Mouse (Mus musculus) liver, embryonic 12.5 days (tissue): ENCODE data around the gene Runx3. TPM values are rescaled to one million over a fixed set of nuclear protein-coding genes. Genes with fewer than 3 reads are reported as not detected.
A peak's percentile ranks its signal among the peaks of the same experiment; 100 is the strongest.

Experiments
- ATAC-seq: fragments of 200-750 bp; cut with Nextera tagmentation; 2 replicates; pipeline ENCODE4 v1.8.0; 2017; ENCODE audit warnings: moderate number of reproducible peaks, mild to moderate bottlenecking, moderate library complexity
- H3K27ac ChIP-seq: fragments of 300-500 bp; sonication (generic); 2 replicates; pipeline ENCODE4 v1.5.1; 2016; ENCODE audit warnings: mild to moderate bottlenecking
- H3K27me3 ChIP-seq: fragments of 300-500 bp; sonication (generic); replicated peaks from 2 replicates; pipeline ENCODE4 v1.6.1; 2016; ENCODE audit warnings: mild to moderate bottlenecking, moderate library complexity
- H3K36me3 ChIP-seq: fragments of 300-500 bp; sonication (generic); 2 replicates; pipeline ENCODE4 v1.6.1; 2016; ENCODE audit warnings: mild to moderate bottlenecking, moderate library complexity
- H3K4me1 ChIP-seq: fragments of 300-500 bp; sonication (generic); 2 replicates; pipeline ENCODE4 v1.6.1; 2016
- H3K4me2 ChIP-seq: fragments of 300-500 bp; sonication (generic); 2 replicates; pipeline ENCODE4 v1.6.1; 2016; ENCODE audit warnings: mild to moderate bottlenecking, moderate library complexity
- H3K4me3 ChIP-seq: fragments of 300-500 bp; sonication (generic); 2 replicates; pipeline ENCODE4 v1.5.1; 2016; ENCODE audit warnings: mild to moderate bottlenecking, moderate library complexity
- H3K9ac ChIP-seq: fragments of 300-500 bp; sonication (generic); 2 replicates; pipeline ENCODE4 v1.6.1; 2016; ENCODE audit warnings: mild to moderate bottlenecking, moderate library complexity
- H3K9me3 ChIP-seq: fragments of 300-500 bp; sonication (generic); replicated peaks from 2 replicates; pipeline ENCODE4 v1.6.1; 2016; ENCODE audit warnings: mild to moderate bottlenecking, moderate library complexity
- WGBS: fragments of 180-500 bp; shearing (Covaris S2); methylation state at CpG from one replicate; pipeline ENCODE4 v1.1.7; 2016; ENCODE audit not compliant: insufficient replicate concordance; 5-methylcytosine and 5-hydroxymethylcytosine counted together
- polyA plus RNA-seq: library from polyadenylated mRNA; unstranded; fragments of >200 nt; fragmentation: Nextera tagmentation; extraction: Ambion mirVana; gene quantifications from 2 replicates; pipeline ENCODE4 v1.2.1, GENCODE M21; 2016

Gene Runx3
- 0.51 and 0.54 TPM in 2 replicates for polyA plus RNA-seq

DNA sequence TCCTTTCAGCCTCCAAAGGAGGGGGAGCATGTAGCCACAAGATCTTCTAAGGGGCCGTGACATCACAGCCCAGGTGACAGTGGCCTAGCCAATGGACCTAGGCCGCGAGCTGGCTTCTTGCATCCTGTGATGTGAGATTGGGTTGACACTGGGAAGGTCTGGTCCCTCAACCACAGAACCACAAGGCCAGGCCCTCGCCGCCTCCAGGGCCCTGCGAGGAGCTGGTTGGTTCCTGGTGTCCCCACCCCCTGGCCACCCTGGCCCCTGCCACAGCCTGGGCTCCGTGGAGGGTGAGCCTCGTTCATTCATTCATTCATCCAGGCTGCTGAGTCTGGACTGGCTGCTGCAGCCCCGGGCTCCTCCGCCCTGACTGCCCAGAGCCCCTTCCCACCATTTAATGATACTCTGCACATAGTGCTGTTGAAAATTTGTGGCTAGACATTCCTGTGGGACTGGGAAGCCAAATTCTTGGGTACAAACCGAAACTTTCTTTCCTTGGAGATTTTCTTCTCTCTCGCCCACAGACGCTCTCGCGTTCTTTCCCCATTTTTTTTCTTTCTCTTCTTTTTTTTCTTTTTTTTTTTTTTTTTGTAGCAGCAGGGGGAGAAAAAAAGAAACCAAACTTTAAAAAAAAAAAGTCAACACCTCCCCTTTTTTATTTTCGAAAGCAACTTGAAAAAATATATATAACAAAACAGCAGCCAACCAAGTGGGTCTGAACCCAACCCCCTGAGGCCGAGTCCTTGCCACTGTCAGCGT lies at the start of gene Runx3:
Gene Runx3 (plus strand): TSS at position 311 of the 759 bp plus-strand sequence.
- peaks cover 9% of the 10 kb centered on the region; the same call in 1 of the 2 replicates for H3K27me3 ChIP-seq
- peak within 1 kb of the TSS; percentile 24; the same call in 1 of the 2 replicates for H3K4me2 ChIP-seq
- peak; percentile 69 for ATAC-seq
- 50% methylated on average over 18 of the region's 18 CpGs for WGBS
- H3K36me3 ChIP-seq = no peaks in the 10 kb centered on the region
- H3K9me3 ChIP-seq = no peaks in the 10 kb centered on the region
- no peak within 1 kb of the TSS for H3K9ac ChIP-seq
- no peaks in the 10 kb centered on the region for H3K4me1 ChIP-seq
- no peak within 1 kb of the TSS for H3K27ac ChIP-seq
- H3K4me3 ChIP-seq = no peak within 1 kb of the TSS

GRCm38 (mm10) chr4:135072671-135073070 lies 47.8 kb upstream of the Runx3 start:
- H3K4me1 ChIP-seq = peaks cover 21% of the 10 kb centered on the region
- H3K9ac ChIP-seq = no peak overlapping the region
- 63% methylated on average over 6 of the region's 6 CpGs for WGBS
- no peak for ATAC-seq
- H3K36me3 ChIP-seq = no peaks in the 10 kb centered on the region
- 0 out of 2 replicates have a peak, but pooled peaks cover 15% of the 10 kb centered on the region for H3K27me3 ChIP-seq
- no peak overlapping the region for H3K4me2 ChIP-seq
- no peak overlapping the region for H3K4me3 ChIP-seq
- H3K27ac ChIP-seq = no peak overlapping the region
- H3K9me3 ChIP-seq = no peaks in the 10 kb centered on the region

DNA sequence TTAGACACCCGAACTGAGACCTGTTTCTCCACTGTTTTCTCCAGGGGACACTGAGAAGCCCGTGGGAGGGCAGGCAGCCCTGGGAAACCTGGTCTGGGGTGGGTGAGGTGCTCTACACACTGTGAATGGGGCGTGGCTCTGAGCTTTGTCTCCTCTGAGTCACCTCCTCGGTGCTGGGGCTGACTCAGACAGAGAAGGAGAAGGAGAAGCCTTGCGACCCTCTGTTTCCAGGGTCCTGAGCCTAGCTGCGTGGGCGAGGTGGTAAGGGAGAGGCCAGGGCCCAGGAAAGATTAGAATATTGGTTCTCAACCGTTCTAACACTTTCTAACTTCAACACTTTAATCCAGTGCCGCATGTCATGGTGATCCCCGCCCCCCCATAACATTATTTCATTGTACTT lies 46.9 kb upstream of the Runx3 start:
- Histone ChIP-seq H3K4me2 (no peak overlapping the region), H3K36me3 (no peaks in the 10 kb centered on the region), H3K4me3 (no peak overlapping the region), H3K9me3 (no peaks in the 10 kb centered on the region), H3K27me3 (0 out of 2 replicates have a peak, but pooled peaks cover 18% of the 10 kb centered on the region), H3K4me1 (peaks cover 21% of the 10 kb centered on the region), H3K9ac (no peak overlapping the region), H3K27ac (no peak overlapping the region)
- 38% methylated on average over 10 of the region's 10 CpGs for WGBS
- no peak for ATAC-seq

- Histone ChIP-seq H3K27ac (no peak overlapping the region), H3K36me3 (no peaks in the 10 kb centered on the region), H3K9ac (no peak overlapping the region), H3K4me2 (no peak overlapping the region), H3K9me3 (no peaks in the 10 kb centered on the region), H3K4me3 (no peak overlapping the region), H3K4me1 (peaks cover 18% of the 10 kb centered on the region; the same call in 1 of the 2 replicates), H3K27me3 (0 out of 2 replicates have a peak, but pooled peaks cover 18% of the 10 kb centered on the region)
- WGBS = 41% methylated on average over 4 of the region's 4 CpGs
- no peak for ATAC-seq
Measured at GRCm38 (mm10) chr4:135074646-135075045, 45.8 kb upstream of the Runx3 start.

- ATAC-seq = no peak
- H3K4me2 ChIP-seq = no peak overlapping the region
- H3K27ac ChIP-seq = no peak overlapping the region
- no peaks in the 10 kb centered on the region for H3K9me3 ChIP-seq
- H3K4me1 ChIP-seq = peaks cover 11% of the 10 kb centered on the region; the same call in 1 of the 2 replicates
- no peaks in the 10 kb centered on the region for H3K36me3 ChIP-seq
- peaks cover 23% of the 10 kb centered on the region for H3K27me3 ChIP-seq
- 47% methylated on average over 6 of the region's 6 CpGs for WGBS
- H3K9ac ChIP-seq = no peak overlapping the region
- no peak overlapping the region for H3K4me3 ChIP-seq
Measured at GRCm38 (mm10) chr4:135075360-135075759, 45.1 kb upstream of the Runx3 start.

- ATAC-seq = no peak
- H3K27ac ChIP-seq = no peak overlapping the region
- peaks cover 11% of the 10 kb centered on the region; the same call in 1 of the 2 replicates for H3K4me1 ChIP-seq
- no peak overlapping the region for H3K9ac ChIP-seq
- H3K9me3 ChIP-seq = no peaks in the 10 kb centered on the region
- H3K4me2 ChIP-seq = no peak overlapping the region
- H3K27me3 ChIP-seq = peaks cover 23% of the 10 kb centered on the region
- no peak overlapping the region for H3K4me3 ChIP-seq
- no peaks in the 10 kb centered on the region for H3K36me3 ChIP-seq
- 51% methylated on average over 5 of the region's 5 CpGs for WGBS
Measured at GRCm38 (mm10) chr4:135076611-135077010, 43.8 kb upstream of the Runx3 start.

DNA sequence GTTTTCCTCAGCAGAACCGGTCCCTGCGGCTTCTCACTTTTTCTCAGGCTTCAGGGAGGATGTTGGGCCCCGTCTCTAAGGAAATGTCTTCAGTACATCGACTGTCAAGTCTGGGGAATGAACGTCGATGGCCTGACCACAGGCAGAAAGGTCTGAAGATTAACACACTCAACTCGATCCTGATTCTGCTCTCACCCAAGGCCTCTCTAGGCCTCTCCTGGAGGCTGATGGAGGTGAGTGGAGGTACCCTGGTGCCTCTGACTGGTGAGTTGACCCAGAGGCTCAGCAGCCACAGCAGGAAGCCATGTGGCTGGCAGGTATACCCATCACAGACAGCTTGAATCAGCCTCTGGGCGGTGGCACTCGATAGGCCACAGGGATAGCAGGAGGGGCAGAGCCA lies 43.3 kb upstream of the Runx3 start:
- no peak for ATAC-seq
- Histone ChIP-seq H3K9ac (no peak overlapping the region), H3K27me3 (peaks cover 23% of the 10 kb centered on the region), H3K4me3 (no peak overlapping the region), H3K4me2 (no peak overlapping the region), H3K36me3 (no peaks in the 10 kb centered on the region), H3K9me3 (no peaks in the 10 kb centered on the region), H3K4me1 (peaks cover 11% of the 10 kb centered on the region; the same call in 1 of the 2 replicates), H3K27ac (no peak overlapping the region)
- WGBS = 39% methylated on average over 9 of the region's 9 CpGs

DNA sequence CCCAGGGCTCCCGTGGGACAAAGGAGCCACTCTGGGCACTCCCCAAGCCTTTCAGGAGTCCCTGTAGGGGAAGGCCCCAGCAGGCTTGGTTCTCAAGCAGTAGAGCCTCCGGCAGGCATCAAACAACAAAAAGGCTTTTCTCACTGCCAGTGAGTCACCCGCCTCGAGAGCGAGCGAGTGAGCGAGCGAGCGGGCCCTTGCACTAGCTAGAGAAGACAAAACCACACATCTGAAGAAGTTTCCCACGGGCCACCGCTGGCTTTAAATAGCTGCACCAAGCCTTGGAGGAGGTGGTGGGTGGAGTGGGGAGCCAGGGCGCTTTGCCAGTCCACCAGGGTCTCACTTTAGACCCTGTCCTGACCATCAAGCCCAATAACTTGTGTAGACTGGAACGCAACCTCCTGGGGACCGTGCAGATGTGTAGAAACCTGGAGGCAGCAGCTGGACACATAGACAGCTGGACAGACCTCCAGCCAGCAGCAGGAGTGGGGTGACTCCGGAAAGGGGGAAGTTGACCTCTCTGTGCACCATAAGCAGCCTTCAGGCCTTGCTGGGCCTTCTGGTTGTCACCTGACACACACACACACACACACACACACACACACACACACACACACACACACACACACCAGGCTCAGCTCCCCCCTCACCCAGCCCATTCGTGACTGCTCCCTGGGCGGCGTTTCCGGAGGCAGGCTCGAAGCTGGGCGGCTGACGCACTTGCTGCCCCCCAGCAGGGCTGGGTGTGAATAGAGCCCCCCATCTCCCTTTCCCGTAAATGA lies 40.4 kb upstream of the Runx3 start:
- no peak overlapping the region for H3K9ac ChIP-seq
- no peak overlapping the region for H3K4me2 ChIP-seq
- 43% methylated on average over 23 of the region's 23 CpGs for WGBS
- H3K9me3 ChIP-seq = no peaks in the 10 kb centered on the region
- no peak overlapping the region for H3K27ac ChIP-seq
- no peak overlapping the region for H3K4me3 ChIP-seq
- no peak for ATAC-seq
- no peaks in the 10 kb centered on the region for H3K36me3 ChIP-seq
- peaks cover 23% of the 10 kb centered on the region for H3K27me3 ChIP-seq
- peaks cover 8% of the 10 kb centered on the region; the same call in 1 of the 2 replicates for H3K4me1 ChIP-seq

DNA sequence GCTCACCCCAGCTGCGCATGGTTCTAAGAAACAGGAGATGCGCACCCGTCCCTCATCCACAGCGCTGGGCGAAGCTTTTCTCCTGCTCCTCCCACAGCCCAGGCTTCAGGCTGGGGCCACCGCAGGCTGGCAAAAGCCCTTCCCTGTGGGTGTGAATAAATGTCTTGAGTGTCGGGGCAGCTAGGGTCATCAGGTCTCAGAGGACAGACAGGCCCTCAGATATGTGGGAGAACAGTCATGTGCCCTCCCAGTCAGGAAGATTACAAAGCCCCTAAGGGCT lies 39.9 kb upstream of the Runx3 start:
- 58% methylated on average over 7 of the region's 7 CpGs for WGBS
- H3K4me1 ChIP-seq = 0 out of 2 replicates have a peak, but pooled peaks cover 3% of the 10 kb centered on the region
- peaks cover 23% of the 10 kb centered on the region for H3K27me3 ChIP-seq
- no peak overlapping the region for H3K27ac ChIP-seq
- ATAC-seq = no peak
- H3K36me3 ChIP-seq = no peaks in the 10 kb centered on the region
- H3K9me3 ChIP-seq = no peaks in the 10 kb centered on the region
- H3K4me3 ChIP-seq = no peak overlapping the region
- H3K4me2 ChIP-seq = no peak overlapping the region
- H3K9ac ChIP-seq = no peak overlapping the region

DNA sequence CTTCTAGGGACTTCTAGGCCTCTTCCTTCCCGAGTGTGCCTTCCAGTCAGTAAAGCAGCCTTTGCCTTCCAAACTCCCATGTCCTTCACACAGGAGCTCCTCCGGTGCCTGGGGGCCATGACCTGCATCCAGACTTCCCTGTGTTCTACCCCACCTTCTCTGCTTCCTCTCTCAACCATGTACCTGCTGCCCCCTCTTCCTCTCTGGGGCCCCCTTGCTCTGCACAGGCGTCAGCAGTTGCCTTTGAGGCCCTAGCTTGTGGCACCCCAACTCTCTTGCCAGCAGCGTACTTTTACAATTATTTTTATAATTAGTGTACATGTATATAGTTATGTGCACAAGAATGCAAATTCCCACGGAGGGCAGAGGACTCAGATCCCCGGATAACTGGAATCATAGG lies 37.4 kb upstream of the Runx3 start:
- 63% methylated on average over 6 of the region's 6 CpGs for WGBS
- no peak overlapping the region for H3K4me3 ChIP-seq
- peaks cover 20% of the 10 kb centered on the region for H3K27me3 ChIP-seq
- no peaks in the 10 kb centered on the region for H3K4me1 ChIP-seq
- no peak overlapping the region for H3K27ac ChIP-seq
- ATAC-seq = no peak
- H3K4me2 ChIP-seq = no peak overlapping the region
- no peaks in the 10 kb centered on the region for H3K9me3 ChIP-seq
- H3K9ac ChIP-seq = no peak overlapping the region
- no peaks in the 10 kb centered on the region for H3K36me3 ChIP-seq

DNA sequence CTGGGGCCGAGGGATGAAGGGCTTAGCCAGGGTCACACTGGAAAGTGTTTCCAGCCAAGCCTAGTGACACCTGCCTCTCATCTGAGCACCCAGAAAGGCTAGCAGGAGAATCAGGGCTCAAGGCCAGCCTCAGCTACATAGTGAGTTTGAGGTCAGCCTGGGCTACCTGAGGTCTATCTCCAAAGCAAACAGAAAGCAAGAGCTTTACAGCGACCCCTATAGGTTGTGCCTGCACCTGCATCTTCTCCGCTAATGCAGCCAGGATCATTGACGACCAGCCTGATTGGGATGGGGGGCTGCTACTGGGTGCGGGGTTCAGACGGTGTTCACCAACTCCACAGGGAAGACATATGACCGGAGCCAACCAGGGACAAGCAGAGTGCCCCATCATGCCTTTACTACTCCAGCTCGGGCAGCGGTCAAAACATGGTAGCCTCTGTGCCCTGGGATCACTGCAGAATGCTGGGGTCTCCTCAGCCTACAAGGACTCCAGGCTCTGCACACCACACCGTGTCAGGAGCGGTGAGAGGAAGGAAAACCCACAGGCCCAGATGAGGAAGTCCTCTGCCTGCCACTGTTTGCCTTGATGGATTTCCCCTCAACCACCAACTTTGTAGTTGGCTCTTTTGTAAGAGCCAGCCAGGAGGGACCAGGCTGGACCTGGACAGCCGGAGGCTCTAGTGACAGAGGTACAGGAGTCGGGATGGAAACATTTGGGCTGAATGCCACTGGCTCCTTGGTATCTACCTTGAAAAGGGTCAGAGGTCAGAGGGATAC lies 35.2 kb upstream of the Runx3 start:
- ATAC-seq = no peak
- WGBS = 42% methylated on average over 13 of the region's 13 CpGs
- H3K36me3 ChIP-seq = no peaks in the 10 kb centered on the region
- no peak overlapping the region for H3K9ac ChIP-seq
- no peak overlapping the region for H3K4me3 ChIP-seq
- H3K9me3 ChIP-seq = no peaks in the 10 kb centered on the region
- H3K4me1 ChIP-seq = no peaks in the 10 kb centered on the region
- no peak overlapping the region for H3K27ac ChIP-seq
- peaks cover 9% of the 10 kb centered on the region for H3K27me3 ChIP-seq
- H3K4me2 ChIP-seq = no peak overlapping the region
